Mouse (Mus musculus): Measurements from ENCODE around the gene Begain. TPM values are rescaled to one million over a fixed set of nuclear protein-coding genes. Genes with fewer than 3 reads are reported as not detected.

The Begain gene
- not detected in 2 replicates for polyA plus RNA-seq (2012)

GRCm38 (mm10) chr12:109068167-109068653 is at the start of gene Begain:
Gene Begain (minus strand): TSS chr12:109068217.
- no peak for TF ChIP-seq GATA1 (IDR thresholded peaks at IDR 0.05; ENCODE audit: low read length)

- TF ChIP-seq GATA1 (IDR thresholded peaks at IDR 0.05; ENCODE audit: low read length), result no peak
Observed at GRCm38 (mm10) chr12:109115707-109116106, 47.7 kb upstream of the Begain start.

- no peak for TF ChIP-seq GATA1 (IDR thresholded peaks at IDR 0.05; ENCODE audit: low read length)
Observed at GRCm38 (mm10) chr12:109115161-109115560, 47.1 kb upstream of the Begain start.

GRCm38 (mm10) chr12:109112996-109113592 is 45.1 kb upstream of the Begain start:
- no peak for TF ChIP-seq GATA1 (IDR thresholded peaks at IDR 0.05; ENCODE audit: low read length)

- no peak for TF ChIP-seq GATA1 (IDR thresholded peaks at IDR 0.05; ENCODE audit: low read length)
Observed at GRCm38 (mm10) chr12:109112354-109112995, 44.5 kb upstream of the Begain start.

- no peak for TF ChIP-seq GATA1 (IDR thresholded peaks at IDR 0.05; ENCODE audit: low read length)
Observed at GRCm38 (mm10) chr12:109108911-109109310, 40.9 kb upstream of the Begain start.

GRCm38 (mm10) chr12:109100381-109100780 is 32.4 kb upstream of the Begain start:
- no peak for TF ChIP-seq GATA1 (IDR thresholded peaks at IDR 0.05; ENCODE audit: low read length)

GRCm38 (mm10) chr12:109090456-109091130 is 22.6 kb upstream of the Begain start:
- TF ChIP-seq GATA1 (IDR thresholded peaks at IDR 0.05; ENCODE audit: low read length), result no peak

GRCm38 (mm10) chr12:109090041-109090440 is 22.0 kb upstream of the Begain start:
- no peak for TF ChIP-seq GATA1 (IDR thresholded peaks at IDR 0.05; ENCODE audit: low read length)

GRCm38 (mm10) chr12:109086111-109086510 is 18.1 kb upstream of the Begain start:
- no peak for TF ChIP-seq GATA1 (IDR thresholded peaks at IDR 0.05; ENCODE audit: low read length)

- TF ChIP-seq GATA1 (IDR thresholded peaks at IDR 0.05; ENCODE audit: low read length), result no peak
Observed at GRCm38 (mm10) chr12:109085674-109086073, 17.7 kb upstream of the Begain start.

GRCm38 (mm10) chr12:109085046-109085445 is 17.0 kb upstream of the Begain start:
- TF ChIP-seq GATA1 (IDR thresholded peaks at IDR 0.05; ENCODE audit: low read length), result no peak

- TF ChIP-seq GATA1 (IDR thresholded peaks at IDR 0.05; ENCODE audit: low read length), result no peak
Observed at GRCm38 (mm10) chr12:109083476-109083875, 15.5 kb upstream of the Begain start.

GRCm38 (mm10) chr12:109077036-109077435 is 9.0 kb upstream of the Begain start:
- no peak for TF ChIP-seq GATA1 (IDR thresholded peaks at IDR 0.05; ENCODE audit: low read length)

GRCm38 (mm10) chr12:109074777-109075285 is 6.8 kb upstream of the Begain start:
- TF ChIP-seq GATA1 (IDR thresholded peaks at IDR 0.05; ENCODE audit: low read length), result no peak

- TF ChIP-seq GATA1 (IDR thresholded peaks at IDR 0.05; ENCODE audit: low read length), result no peak
Observed at GRCm38 (mm10) chr12:109074106-109074505, 6.1 kb upstream of the Begain start.

Data from G1E-ER4 (cell line).